Comparison of ENCODE assay signal across 26 mouse cellular contexts in the genomic region with DNA sequence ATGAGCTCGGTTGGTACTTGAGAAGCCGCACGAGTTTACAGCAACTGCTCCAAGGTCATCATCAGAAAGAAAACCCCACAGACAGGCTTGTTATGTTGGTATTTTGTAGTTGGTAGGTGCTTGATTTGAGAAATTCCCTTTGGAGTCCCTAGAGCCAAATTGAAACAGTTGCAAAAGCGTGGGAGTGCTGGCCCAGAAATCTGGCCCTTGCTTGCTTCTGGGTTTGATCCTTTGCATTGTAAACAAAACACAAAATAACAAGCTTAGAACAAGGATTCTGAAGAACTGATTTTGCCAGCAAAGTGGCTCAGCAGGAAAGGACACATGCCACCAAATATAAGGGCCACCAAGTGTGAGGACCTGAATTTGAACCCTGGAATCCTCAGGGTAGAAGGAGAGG.
DNase-seq lines count a peak whose midpoint lies in the region; ATAC-seq and TF ChIP-seq lines count a peak whose summit lies in the region.
"Had no signal": no experiment of that assay in that cellular context is flagged by ENCODE, and none has a peak within 500 bp of the region (broad histone marks: within the 10 kb centered on the region; RNA-seq: fewer than 3 reads in every experiment).

No protein-coding gene starts in this region.

- no peak overlapping the region for H3K9ac ChIP-seq in heart, postnatal 0 days (replicated peaks; ENCODE audit: low read depth, low read length)
- H3K9ac ChIP-seq in kidney, postnatal 0 days (ENCODE audit: low read depth, low read length), result no peak overlapping the region
- H3K9ac ChIP-seq: forebrain, embryonic 13.5 days; hindbrain, embryonic 15.5 days; limb, embryonic 15.5 days; midbrain, embryonic 15.5 days had no signal

- ATAC-seq in heart, postnatal 0 days (ENCODE audit: insufficient read depth, low read depth), result no peak
- no peak for ATAC-seq in kidney, postnatal 0 days (replicated peaks; ENCODE audit: low FRiP score, low read depth)
- ATAC-seq: forebrain, embryonic 13.5 days; inflammation-experienced regulatory T-cells, adult 6 months; midbrain, embryonic 15.5 days had no signal

- H3K27me3 ChIP-seq in heart, embryonic 10.5 days (ENCODE audit: insufficient read depth, poor library complexity, severe bottlenecking), result no peaks in the 10 kb centered on the region
- H3K27me3 ChIP-seq in heart, postnatal 0 days (ENCODE audit: control insufficient read depth, insufficient read depth, low read length), result no peaks in the 10 kb centered on the region
- no peaks in the 10 kb centered on the region for H3K27me3 ChIP-seq in kidney, postnatal 0 days (ENCODE audit: insufficient read depth, low read length)
- H3K27me3 ChIP-seq in myocyte (ENCODE audit: control insufficient read depth, insufficient read depth, insufficient read length), result no peaks in the 10 kb centered on the region
- H3K27me3 ChIP-seq: forebrain, embryonic 13.5 days; hindbrain, embryonic 15.5 days; limb, embryonic 15.5 days; midbrain, embryonic 15.5 days had no signal

- intact Hi-C loops in heart, postnatal 10 days (cut with DNase I), result no loop called here

- H3K9me3 ChIP-seq in heart, embryonic 10.5 days, result no peaks in the 10 kb centered on the region
- H3K9me3 ChIP-seq in heart, postnatal 0 days (replicated peaks; ENCODE audit: control insufficient read depth, low read length), result no peaks in the 10 kb centered on the region
- no peaks in the 10 kb centered on the region for H3K9me3 ChIP-seq in kidney, postnatal 0 days (replicated peaks; ENCODE audit: low read length)
- H3K9me3 ChIP-seq: forebrain, embryonic 13.5 days; hindbrain, embryonic 10.5 days; hindbrain, embryonic 15.5 days; limb, embryonic 10.5 days; limb, embryonic 15.5 days; midbrain, embryonic 10.5 days; midbrain, embryonic 15.5 days had no signal

- H3K4me1 ChIP-seq in heart, embryonic 10.5 days, result peaks cover 49% of the 10 kb centered on the region
- peaks cover 48% of the 10 kb centered on the region for H3K4me1 ChIP-seq in heart, postnatal 0 days (ENCODE audit: control insufficient read depth, insufficient read depth)
- peaks cover 5% of the 10 kb centered on the region; the same call in 1 of the 2 replicates for H3K4me1 ChIP-seq in kidney, postnatal 0 days (replicated peaks; ENCODE audit: insufficient read depth, low read length)

- no peak for TF ChIP-seq CTCF in heart, postnatal 0 days (IDR thresholded peaks at IDR 0.05; ENCODE audit: low read depth)
- TF ChIP-seq CTCF in kidney, postnatal 0 days (IDR thresholded peaks at IDR 0.05; ENCODE audit: low read depth), result no peak

- no peaks in the 10 kb centered on the region for H3K36me3 ChIP-seq in heart, embryonic 10.5 days
- no peaks in the 10 kb centered on the region for H3K36me3 ChIP-seq in heart, postnatal 0 days (replicated peaks; ENCODE audit: control insufficient read depth, insufficient read depth, low read length)
- H3K36me3 ChIP-seq in kidney, postnatal 0 days (ENCODE audit: insufficient read depth, low read length), result no peaks in the 10 kb centered on the region
- H3K36me3 ChIP-seq in myocyte (ENCODE audit: control insufficient read depth, insufficient read depth), result no peaks in the 10 kb centered on the region
- H3K36me3 ChIP-seq: hindbrain, embryonic 10.5 days; hindbrain, embryonic 15.5 days; limb, embryonic 10.5 days; limb, embryonic 15.5 days; midbrain, embryonic 10.5 days; midbrain, embryonic 15.5 days had no signal

- no peak overlapping the region for H3K4me3 ChIP-seq in heart, embryonic 10.5 days
- no peak overlapping the region for H3K4me3 ChIP-seq in heart, postnatal 0 days (ENCODE audit: low read depth, low read length)
- H3K4me3 ChIP-seq in kidney, postnatal 0 days (replicated peaks; ENCODE audit: low read depth, low read length), result no peak overlapping the region
- H3K4me3 ChIP-seq in myocyte, result no peak overlapping the region
- H3K4me3 ChIP-seq: forebrain, embryonic 13.5 days; hindbrain, embryonic 10.5 days; hindbrain, embryonic 15.5 days; limb, embryonic 10.5 days; limb, embryonic 15.5 days; midbrain, embryonic 10.5 days; midbrain, embryonic 15.5 days had no signal

- no peak for TF ChIP-seq EP300 in heart, postnatal 0 days (IDR thresholded peaks at IDR 0.05; ENCODE audit: low read depth)

- no peak overlapping the region for H3K4me2 ChIP-seq in heart, postnatal 0 days (ENCODE audit: low read depth, low read length)
- H3K4me2 ChIP-seq in kidney, postnatal 0 days (ENCODE audit: low read length), result no peak overlapping the region
- H3K4me2 ChIP-seq in myocyte (ENCODE audit: low read depth), result peak overlapping the region; percentile 97
- H3K4me2 ChIP-seq: forebrain, embryonic 13.5 days; hindbrain, embryonic 15.5 days; limb, embryonic 15.5 days; midbrain, embryonic 15.5 days had no signal

- no peak for TF ChIP-seq POLR2A in myocyte (IDR thresholded peaks at IDR 0.05; ENCODE audit: insufficient read length, low read depth)

- H3K27ac ChIP-seq in heart, embryonic 10.5 days, result peak overlapping the region; percentile 67; the same call in 1 of the 2 replicates
- peak overlapping the region; percentile 81 for H3K27ac ChIP-seq in heart, postnatal 0 days (ENCODE audit: low read depth)
- peak overlapping the region; percentile 80 for H3K27ac ChIP-seq in kidney, postnatal 0 days
- H3K27ac ChIP-seq: forebrain, embryonic 13.5 days; hindbrain, embryonic 10.5 days; hindbrain, embryonic 15.5 days; limb, embryonic 10.5 days; limb, embryonic 15.5 days; midbrain, embryonic 10.5 days; midbrain, embryonic 15.5 days had no signal

- no peak for DNase-seq in heart, embryonic 10.5 days (ENCODE audit: low spot score)
- no peak for DNase-seq in heart, postnatal 10 days
- DNase-seq in heart, postnatal 0 days (ENCODE audit: low spot score), result no peak
- no peak for DNase-seq in heart, postnatal 4 days
- no peak for DNase-seq in kidney, postnatal 0 days (ENCODE audit: low spot score)
- no peak for DNase-seq in kidney, postnatal 36 days
- no peak for DNase-seq in right cerebral cortex, postnatal 10 days (ENCODE audit: low spot score in 2 of 2)
- DNase-seq: B cell, adult 2 months; cerebellum, adult 11 months; cerebellum, adult 9-10 months; cerebellum, postnatal 36 days; gastrocnemius, postnatal 25 days; heart, adult 11 months; layer of hippocampus, adult 9-11 months; lung, postnatal 14 days; spleen, adult 18-20 months; thymus, postnatal 14 days had no signal

- H3K79me2 ChIP-seq in myocyte (ENCODE audit: control insufficient read depth, insufficient read depth), result peaks cover 56% of the 10 kb centered on the region

- 57% methylated on average over 4 of the region's 4 CpGs for WGBS in heart, embryonic 10.5 days
- 49% methylated on average over 4 of the region's 4 CpGs for WGBS in heart, postnatal 0 days
- WGBS in kidney, postnatal 0 days, result 60% methylated on average over 4 of the region's 4 CpGs

- no peak overlapping the region for H3ac ChIP-seq in myocyte (ENCODE audit: control insufficient read depth, insufficient read length)

TF ChIP-seq in myocyte, 11 proteins besides CTCF, POLR2A, EP300 and RAD21:
- TF ChIP-seq TCF12 (IDR thresholded peaks at IDR 0.05; ENCODE audit: insufficient read depth, poor library complexity, severe bottlenecking) (no peak), REST (IDR thresholded peaks at IDR 0.05; ENCODE audit: insufficient read depth, insufficient read length) (no peak), SRF (IDR thresholded peaks at IDR 0.05; ENCODE audit: control insufficient read depth, insufficient read length, low read depth) (no peak), MYOD1 (IDR thresholded peaks at IDR 0.05; ENCODE audit: control insufficient read depth in 1 of 3, insufficient read length in 2 of 3, low read depth in 2 of 3) (no peak), CEBPB (IDR thresholded peaks at IDR 0.05; ENCODE audit: insufficient read depth, poor library complexity, severe bottlenecking) (no peak), MAX (IDR thresholded peaks at IDR 0.05; ENCODE audit: low read depth) (no peak), POLR2AphosphoS2 (IDR thresholded peaks at IDR 0.05; ENCODE audit: insufficient read length, low read depth) (no peak)
TF ChIP-seq in myocyte: peak in this region for 0.
